10 mouse cellular contexts compared by ENCODE assay signal in genomic region chr13:111286461-111287385, GRCm38 (mm10). TPM values are rescaled to one million over a fixed set of nuclear protein-coding genes. Genes with fewer than 3 reads are reported as not detected.
DNase-seq lines count a peak whose midpoint lies in the region; ATAC-seq and TF ChIP-seq lines count a peak whose summit lies in the region.
"Had no signal": no experiment of that assay in that cellular context is flagged by ENCODE, and none has a peak within 500 bp of the region (broad histone marks: within the 10 kb centered on the region; RNA-seq: fewer than 3 reads in every experiment).

No protein-coding gene starts in this region.

- H3K9me3 ChIP-seq in heart, embryonic 10.5 days = no peaks in the 10 kb centered on the region
- H3K9me3 ChIP-seq in intestine, postnatal 0 days (ENCODE audit: control insufficient read depth) = no peaks in the 10 kb centered on the region
- H3K9me3 ChIP-seq in forebrain, postnatal 0 days (ENCODE audit: low read length) = 0 out of 2 replicates have a peak, but pooled peaks cover 4% of the 10 kb centered on the region
- peaks cover 7% of the 10 kb centered on the region; the same call in 1 of the 2 replicates for H3K9me3 ChIP-seq in forebrain, embryonic 13.5 days (replicated peaks)
- H3K9me3 ChIP-seq in limb, embryonic 10.5 days (replicated peaks) = no peaks in the 10 kb centered on the region
- H3K9me3 ChIP-seq: embryonic facial prominence, embryonic 13.5 days had no signal

- peak; percentile 71 for ATAC-seq in activated CD4-positive, CD25-positive, alpha-beta regulatory T cell, adult 4 months
- ATAC-seq in intestine, postnatal 0 days = no peak
- ATAC-seq in megakaryocyte, adult 5-6 weeks (ENCODE audit: poor library complexity, severe bottlenecking) = peak; percentile 98
- no peak for ATAC-seq in forebrain, postnatal 0 days
- no peak for ATAC-seq in forebrain, embryonic 13.5 days

- 91% methylated on average over 10 of the region's 10 CpGs for WGBS in heart, embryonic 10.5 days
- 71% methylated on average over 10 of the region's 10 CpGs for WGBS in intestine, postnatal 0 days
- 82% methylated on average over 10 of the region's 10 CpGs for WGBS in forebrain, postnatal 0 days
- 94% methylated on average over 10 of the region's 10 CpGs for WGBS in forebrain, embryonic 13.5 days
- 91% methylated on average over 10 of the region's 10 CpGs for whole genome bisulfite sequencing in limb, embryonic 10.5 days

- TF ChIP-seq CTCF in intestine, postnatal 0 days (IDR thresholded peaks at IDR 0.05; ENCODE audit: low read depth) = no peak
- no peak for TF ChIP-seq CTCF in forebrain, postnatal 0 days (IDR thresholded peaks at IDR 0.05; ENCODE audit: low read depth)

- no peaks in the 10 kb centered on the region for H3K27me3 ChIP-seq in heart, embryonic 10.5 days (ENCODE audit: insufficient read depth, poor library complexity, severe bottlenecking)
- no peaks in the 10 kb centered on the region for H3K27me3 ChIP-seq in intestine, postnatal 0 days (replicated peaks; ENCODE audit: control insufficient read depth, insufficient read depth, low read length)
- no peaks in the 10 kb centered on the region for H3K27me3 ChIP-seq in forebrain, postnatal 0 days (ENCODE audit: insufficient read depth, low read length)
- H3K27me3 ChIP-seq in forebrain, embryonic 13.5 days = no peaks in the 10 kb centered on the region
- H3K27me3 ChIP-seq in limb, embryonic 10.5 days (ENCODE audit: low read depth, poor library complexity, severe bottlenecking) = no peaks in the 10 kb centered on the region
- H3K27me3 ChIP-seq: embryonic facial prominence, embryonic 13.5 days had no signal

- H3K9ac ChIP-seq in intestine, postnatal 0 days (ENCODE audit: low read depth, low read length) = no peak overlapping the region
- H3K9ac ChIP-seq in forebrain, postnatal 0 days = no peak overlapping the region
- no peak overlapping the region for H3K9ac ChIP-seq in forebrain, embryonic 13.5 days
- H3K9ac ChIP-seq: embryonic facial prominence, embryonic 13.5 days had no signal

- no peak overlapping the region for H3K4me3 ChIP-seq in heart, embryonic 10.5 days
- no peak overlapping the region for H3K4me3 ChIP-seq in intestine, postnatal 0 days (ENCODE audit: low read depth, low read length)
- no peak overlapping the region for H3K4me3 ChIP-seq in forebrain, postnatal 0 days (ENCODE audit: low read depth, low read length)
- no peak overlapping the region for H3K4me3 ChIP-seq in forebrain, embryonic 13.5 days
- H3K4me3 ChIP-seq in limb, embryonic 10.5 days = no peak overlapping the region
- H3K4me3 ChIP-seq: embryonic facial prominence, embryonic 13.5 days had no signal

- H3K4me2 ChIP-seq in intestine, postnatal 0 days (replicated peaks; ENCODE audit: low read depth) = no peak overlapping the region
- no peak overlapping the region for H3K4me2 ChIP-seq in forebrain, postnatal 0 days (ENCODE audit: low read depth)
- no peak overlapping the region for H3K4me2 ChIP-seq in forebrain, embryonic 13.5 days
- H3K4me2 ChIP-seq: embryonic facial prominence, embryonic 13.5 days had no signal

- peaks cover 4% of the 10 kb centered on the region; the same call in 1 of the 2 replicates for H3K4me1 ChIP-seq in heart, embryonic 10.5 days
- no peaks in the 10 kb centered on the region for H3K4me1 ChIP-seq in intestine, postnatal 0 days (replicated peaks; ENCODE audit: control insufficient read depth, insufficient read depth, low read length)
- no peaks in the 10 kb centered on the region for H3K4me1 ChIP-seq in forebrain, postnatal 0 days (ENCODE audit: insufficient read depth)
- H3K4me1 ChIP-seq in forebrain, embryonic 13.5 days = peaks cover 1% of the 10 kb centered on the region; the same call in 1 of the 2 replicates
- peaks cover 3% of the 10 kb centered on the region; the same call in 1 of the 2 replicates for H3K4me1 ChIP-seq in limb, embryonic 10.5 days

- DNase-seq in heart, adult 18-20 months = peak; percentile 28 to 38
- DNase-seq in heart, embryonic 10.5 days (ENCODE audit: low spot score) = no peak
- no peak for DNase-seq in forebrain, postnatal 0 days
- no peak for DNase-seq in limb, embryonic 10.5 days (ENCODE audit: low spot score)

- no peaks in the 10 kb centered on the region for H3K36me3 ChIP-seq in heart, embryonic 10.5 days
- no peaks in the 10 kb centered on the region for H3K36me3 ChIP-seq in intestine, postnatal 0 days (ENCODE audit: control insufficient read depth, insufficient read depth)
- H3K36me3 ChIP-seq in forebrain, postnatal 0 days (ENCODE audit: insufficient read depth) = no peaks in the 10 kb centered on the region
- H3K36me3 ChIP-seq in forebrain, embryonic 13.5 days (ENCODE audit: poor library complexity, severe bottlenecking) = no peaks in the 10 kb centered on the region
- H3K36me3 ChIP-seq in limb, embryonic 10.5 days = no peaks in the 10 kb centered on the region
- H3K36me3 ChIP-seq: embryonic facial prominence, embryonic 13.5 days had no signal

- H3K27ac ChIP-seq in heart, embryonic 10.5 days = no peak overlapping the region
- H3K27ac ChIP-seq in intestine, postnatal 0 days (ENCODE audit: low read depth, low read length) = peak overlapping the region; percentile 15; the same call in 1 of the 2 replicates
- no peak overlapping the region for H3K27ac ChIP-seq in forebrain, postnatal 0 days (ENCODE audit: low read depth, low read length)
- no peak overlapping the region for H3K27ac ChIP-seq in forebrain, embryonic 13.5 days
- H3K27ac ChIP-seq in limb, embryonic 10.5 days = no peak overlapping the region
- H3K27ac ChIP-seq: embryonic facial prominence, embryonic 13.5 days had no signal

RNA-seq across cellular contexts. Expression of gene Actbl2, which starts 31.9 kb away (rescaled TPM):
- not detected for total RNA-seq in heart, adult 18-20 months (2021)
- polyA plus RNA-seq in heart, embryonic 10.5 days (2016; fragmentation: Nextera tagmentation; extraction: Ambion mirVana) = not detected in 2 replicates
- polyA plus RNA-seq in activated CD4-positive, CD25-positive, alpha-beta regulatory T cell, adult 4 months (2017; shearing (Covaris generic)) = under 1 TPM in 1 of 2 experiments, not detected in 1; 0.28 TPM
- not detected in 2 replicates for polyA plus RNA-seq in intestine, postnatal 0 days (2015; fragmentation: Nextera tagmentation; extraction: Ambion mirVana)
- total RNA-seq in megakaryocyte, adult 5-6 weeks (2015) = not detected in 2 replicates
- not detected in 2 replicates for total RNA-seq in megakaryocyte, adult 5-6 weeks (2017)
- 0.08 TPM in 1 of 2 replicates, not detected in the other for total RNA-seq in forebrain, postnatal 0 days (2014; rRNA removed)
- not detected in 2 replicates for polyA plus RNA-seq in forebrain, postnatal 0 days (2015; fragmentation: Nextera tagmentation; extraction: Ambion mirVana)
- not detected in 2 replicates for polyA plus RNA-seq in forebrain, embryonic 13.5 days (2015; fragmentation: Nextera tagmentation; extraction: Ambion mirVana)
- polyA plus RNA-seq in limb, embryonic 10.5 days (2016; fragmentation: Nextera tagmentation; extraction: Ambion mirVana) = not detected in 2 replicates
- total RNA-seq: layer of hippocampus, postnatal 25 days had no signal
- polyA plus RNA-seq: embryonic facial prominence, embryonic 13.5 days had no signal

Comparison
In these comparisons a context has a peak if more than half of its experiments do, and no peak if none do; other contexts are left out.
1. DNase-seq: peak in heart, adult 18-20 months (2 of 2); none in heart, embryonic 10.5 days (single experiment), forebrain, postnatal 0 days (single experiment) and limb, embryonic 10.5 days (single experiment).
2. ATAC-seq: peak in activated CD4-positive, CD25-positive, alpha-beta regulatory T cell, adult 4 months (single experiment) and megakaryocyte, adult 5-6 weeks (single experiment); none in intestine, postnatal 0 days (single experiment), forebrain, postnatal 0 days (single experiment) and forebrain, embryonic 13.5 days (single experiment).